Mouse (Mus musculus) monocyte, adult 2 months (primary cell): ENCODE measurements around the gene Nfya.
"Not testable (repeated sequence)": the region's sequence is repeated elsewhere in the genome, so short reads cannot be mapped to it uniquely, and the experiment has no call there.

Experiments
- DNase-seq, 2 experiments: peaks; one replicate each; pipeline ENCODE4 v3.0.0; 2022; ENCODE audit warnings: low spot score in 2 of 2, low read depth in 1 of 2

The Nfya gene

DNA sequence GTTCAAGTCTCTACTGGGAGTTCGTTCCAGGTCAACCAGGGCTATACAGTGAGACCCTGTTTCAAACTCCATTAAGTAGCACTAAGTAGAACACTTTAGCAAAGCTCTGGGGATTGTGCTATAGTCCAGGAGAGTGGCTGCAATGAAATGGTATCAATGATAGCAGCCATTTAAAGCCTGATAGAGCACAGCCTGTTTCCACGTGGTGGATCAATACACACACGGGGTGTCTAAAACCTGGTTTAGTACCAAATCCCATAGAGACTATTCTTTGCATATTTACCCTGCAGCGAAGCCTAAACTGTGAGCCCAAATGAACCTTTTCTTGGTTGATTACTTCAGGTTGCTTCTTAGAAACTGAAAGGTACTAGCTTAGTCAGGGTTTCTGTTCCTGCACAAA lies 8.0 kb downstream of the Nfya start:
- no peak for DNase-seq

- no peak for DNase-seq
Measured at GRCm38 (mm10) chr17:48392616-48393015, 17.1 kb downstream of the Nfya start.

- DNase-seq = no peak
Measured at GRCm38 (mm10) chr17:48391446-48391845, 18.3 kb downstream of the Nfya start.

- no peak for DNase-seq
Measured at GRCm38 (mm10) chr17:48389442-48389841, 20.3 kb downstream of the Nfya start.

DNA sequence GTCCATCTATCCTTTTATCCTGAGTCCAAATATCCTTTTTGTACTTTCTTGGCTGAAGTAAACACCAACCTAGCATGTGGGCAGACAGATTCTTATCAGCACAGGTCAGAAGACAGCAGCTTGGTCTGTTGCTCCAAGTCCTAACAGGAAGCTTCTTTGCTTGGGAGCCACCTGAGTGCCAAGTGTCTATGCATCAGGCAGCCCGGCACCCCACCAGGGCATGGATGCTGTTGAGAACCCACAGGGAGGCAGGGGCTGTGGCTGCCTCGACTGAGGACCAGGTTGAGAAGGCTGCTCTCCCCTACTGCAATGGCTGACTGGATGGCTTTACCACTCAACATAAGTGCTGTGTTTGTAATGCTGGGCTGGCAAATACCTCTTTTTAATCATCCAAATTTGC lies 21.0 kb downstream of the Nfya start:
- DNase-seq = no peak

DNA sequence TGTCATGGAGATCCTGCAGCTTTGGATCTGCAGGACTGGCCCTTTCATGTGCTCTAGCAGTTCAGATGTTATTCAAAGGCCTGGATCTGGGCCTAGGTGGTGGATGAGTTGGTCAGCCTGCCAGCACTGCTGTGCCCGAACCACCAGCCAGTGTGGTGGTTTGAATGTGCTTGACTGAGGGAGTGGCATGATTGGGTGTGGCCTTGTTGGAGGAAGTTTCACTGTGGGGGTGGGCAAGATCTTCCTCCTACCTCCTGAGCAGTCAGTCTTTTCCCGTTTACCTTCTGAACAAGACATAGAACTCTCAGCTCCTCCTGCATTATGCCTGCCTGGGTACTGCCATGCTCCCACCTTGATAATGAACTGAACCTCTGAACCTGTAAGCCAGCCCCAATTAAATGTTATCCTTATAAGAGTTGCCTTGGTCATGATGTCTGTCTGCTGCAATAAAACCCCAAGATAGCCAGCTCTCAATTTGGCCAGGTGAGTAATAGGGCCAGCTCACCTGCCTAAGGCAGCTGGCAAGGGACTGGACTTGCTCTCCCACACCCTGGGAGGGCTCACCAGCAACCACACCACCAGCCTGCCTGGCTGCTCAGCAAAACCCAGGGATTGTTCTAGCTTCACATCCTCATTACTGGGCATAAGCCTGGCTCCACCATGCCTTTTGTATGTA lies 23.8 kb downstream of the Nfya start:
- no peak for DNase-seq

GRCm38 (mm10) chr17:48379050-48379449 lies 30.7 kb downstream of the Nfya start:
- no peak for DNase-seq

DNA sequence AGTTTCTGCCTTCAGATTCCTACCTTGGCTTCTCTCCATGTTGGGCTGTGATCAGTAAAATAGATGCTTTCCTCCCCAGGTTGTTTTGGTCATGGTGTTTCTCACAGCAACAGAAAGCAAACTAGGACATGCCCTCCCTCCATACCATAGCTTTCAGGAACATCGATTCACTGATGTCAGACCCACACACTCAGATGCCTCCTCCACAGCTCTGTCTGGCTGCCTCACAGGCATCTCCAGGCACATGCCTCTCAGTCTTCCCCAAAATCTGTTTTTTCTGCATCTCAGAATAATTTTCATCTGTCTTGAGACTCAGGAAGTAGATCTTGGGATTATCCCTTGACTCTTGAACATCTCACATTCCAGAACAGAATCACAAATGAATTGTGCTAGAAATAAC lies 33.6 kb downstream of the Nfya start:
- DNase-seq = no peak

GRCm38 (mm10) chr17:48372987-48373386 lies 36.7 kb downstream of the Nfya start:
- no peak for DNase-seq

GRCm38 (mm10) chr17:48371621-48372020 lies 38.1 kb downstream of the Nfya start:
- DNase-seq = no peak

- no peak for DNase-seq
Measured at GRCm38 (mm10) chr17:48366806-48367205, 42.9 kb downstream of the Nfya start.

- DNase-seq = no peak
Measured at GRCm38 (mm10) chr17:48365511-48366155, 44.1 kb downstream of the Nfya start.

DNA sequence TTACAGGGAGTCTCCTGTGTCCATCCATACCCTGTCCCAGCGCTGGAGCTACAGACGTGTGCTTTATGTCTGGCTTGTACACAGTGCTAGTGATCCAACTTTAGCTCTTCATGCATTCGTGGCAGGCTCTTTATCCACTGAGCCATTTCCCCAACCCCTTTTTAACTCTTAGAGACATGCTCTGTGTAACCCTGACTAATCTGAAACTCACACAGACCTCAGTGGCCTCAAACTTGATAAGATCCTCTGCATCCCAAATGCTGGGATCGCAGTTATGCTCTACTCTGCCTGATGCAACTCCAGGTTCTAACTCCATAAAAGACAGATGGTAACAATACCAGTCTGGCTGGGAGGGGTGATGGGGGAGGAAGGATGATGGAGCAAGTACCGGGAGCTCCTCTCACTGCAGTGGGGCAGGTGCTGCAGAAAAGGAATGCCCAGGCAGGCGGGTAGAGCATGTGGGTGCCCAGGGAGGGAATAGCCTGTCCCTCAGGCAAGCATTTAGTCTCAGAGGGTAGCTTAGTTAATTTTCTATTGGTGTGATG lies 46.2 kb downstream of the Nfya start:
- DNase-seq = no peak

DNA sequence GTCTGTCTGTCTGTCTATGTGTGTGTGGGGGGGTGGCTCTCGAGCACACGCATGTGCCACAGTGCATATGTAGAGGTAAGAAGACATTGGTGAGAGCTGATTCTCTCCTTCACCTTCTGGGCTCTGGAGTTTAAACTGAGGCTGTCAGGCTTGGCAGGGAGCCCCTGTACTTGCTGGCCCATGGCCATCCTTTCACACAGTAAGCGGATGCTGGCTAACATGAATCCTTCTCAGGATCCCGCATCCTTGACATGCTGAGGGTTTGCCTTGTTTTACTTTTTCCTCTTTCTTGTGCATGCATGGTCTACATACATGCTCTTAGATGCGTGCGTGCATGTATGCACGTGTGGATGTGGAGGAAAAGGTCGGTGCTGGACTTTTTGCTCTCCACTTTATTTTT lies 46.7 kb downstream of the Nfya start:
- DNase-seq = no peak

DNA sequence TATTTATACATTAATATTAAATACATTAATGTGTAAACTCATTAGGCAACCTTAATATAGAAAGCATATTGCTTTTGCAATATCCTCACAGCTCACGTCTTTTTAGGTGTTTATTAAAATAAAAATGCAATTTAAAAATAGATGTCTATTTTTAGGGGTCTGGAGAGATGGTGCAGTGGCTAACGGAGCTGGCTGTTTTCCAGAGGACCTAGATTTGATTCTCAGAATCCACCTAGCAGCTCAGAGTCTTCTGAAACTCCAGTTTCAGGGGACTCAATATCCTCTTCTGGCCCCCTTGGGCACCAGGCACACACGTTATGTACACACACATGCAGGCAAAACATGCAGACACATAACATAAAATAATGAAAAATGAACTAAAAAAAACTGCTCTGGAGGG lies 47.4 kb downstream of the Nfya start:
- no peak for DNase-seq

GRCm38 (mm10) chr17:48360462-48360861 lies 49.2 kb downstream of the Nfya start:
- DNase-seq = no peak

DNA sequence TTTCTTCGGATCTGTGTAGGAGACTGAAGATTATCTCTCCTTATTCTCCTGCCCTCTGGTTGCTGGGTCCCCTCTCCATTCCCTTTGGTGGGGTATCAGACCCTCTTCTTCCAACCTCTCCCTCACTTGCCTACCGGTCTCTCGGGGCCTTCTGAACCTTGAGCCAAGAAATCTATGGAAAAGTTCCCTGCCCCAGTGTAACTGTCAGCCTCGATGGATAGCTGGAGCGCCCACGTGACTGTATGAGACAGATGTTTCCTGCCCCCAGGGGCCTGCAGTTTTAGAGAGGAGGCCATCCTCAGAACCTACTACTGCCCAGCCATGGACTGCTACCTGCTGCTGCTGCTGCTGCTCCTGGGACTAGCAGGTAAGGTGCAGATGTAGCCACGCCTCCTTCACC lies 50.1 kb downstream of the Nfya start, which contains the start of gene Treml1:
TSS of gene Treml1 (plus strand) at position 301 of the 400 bp plus-strand sequence.
- DNase-seq = no peak

GRCm38 (mm10) chr17:48357892-48358291 lies 51.8 kb downstream of the Nfya start:
- DNase-seq = no peak

GRCm38 (mm10) chr17:48355822-48356221 lies 53.9 kb downstream of the Nfya start:
- no peak for DNase-seq

DNA sequence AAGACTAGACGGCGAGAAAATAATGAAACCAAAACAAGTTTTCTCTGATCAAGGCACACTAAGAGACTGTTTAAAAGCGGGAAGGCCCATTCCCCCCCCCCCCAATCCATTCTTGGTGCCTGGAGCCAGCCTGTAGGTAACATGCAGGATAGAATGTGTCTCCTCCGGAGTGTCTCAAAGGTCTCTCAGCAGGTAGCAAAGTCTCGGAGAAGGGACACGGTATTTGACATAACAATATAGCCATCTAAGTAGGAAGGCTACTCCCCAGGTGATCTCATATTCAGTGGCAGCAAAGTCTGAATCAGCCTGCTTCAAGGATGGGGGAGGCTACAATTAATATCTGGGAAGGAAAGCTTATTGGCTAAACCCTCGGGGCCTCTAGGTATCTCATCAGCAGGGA lies 56.7 kb downstream of the Nfya start:
- DNase-seq = not testable (repeated sequence)

GRCm38 (mm10) chr17:48350681-48351193 lies 59.0 kb downstream of the Nfya start:
- no peak for DNase-seq

- no peak for DNase-seq
Measured at GRCm38 (mm10) chr17:48347287-48347686, 62.4 kb downstream of the Nfya start.
